Mouse (Mus musculus): ENCODE results near the gene Tgm6.

GRCm38 (mm10) chr2:130171674-130172073 is 59.5 kb downstream of the Tgm6 start:
- TF ChIP-seq POLR2A (IDR thresholded peaks at IDR 0.05; ENCODE audit: insufficient read depth, low read depth, low read length) (no peak), CTCF (IDR thresholded peaks at IDR 0.05) (no peak)

Measured in heart, adult 2 months (tissue).